Mouse (Mus musculus) spleen, postnatal 36 days (tissue): ENCODE measurements around the gene Fam131b.
A peak's percentile ranks its signal among the peaks of the same experiment; 100 is the strongest.

Experiments
- DNase-seq, 2 experiments: peaks; one replicate each; pipeline ENCODE4 v3.0.0; 2022; ENCODE audit warnings: low spot score in 2 of 2, mixed read lengths in 1 of 2

Gene Fam131b

DNA sequence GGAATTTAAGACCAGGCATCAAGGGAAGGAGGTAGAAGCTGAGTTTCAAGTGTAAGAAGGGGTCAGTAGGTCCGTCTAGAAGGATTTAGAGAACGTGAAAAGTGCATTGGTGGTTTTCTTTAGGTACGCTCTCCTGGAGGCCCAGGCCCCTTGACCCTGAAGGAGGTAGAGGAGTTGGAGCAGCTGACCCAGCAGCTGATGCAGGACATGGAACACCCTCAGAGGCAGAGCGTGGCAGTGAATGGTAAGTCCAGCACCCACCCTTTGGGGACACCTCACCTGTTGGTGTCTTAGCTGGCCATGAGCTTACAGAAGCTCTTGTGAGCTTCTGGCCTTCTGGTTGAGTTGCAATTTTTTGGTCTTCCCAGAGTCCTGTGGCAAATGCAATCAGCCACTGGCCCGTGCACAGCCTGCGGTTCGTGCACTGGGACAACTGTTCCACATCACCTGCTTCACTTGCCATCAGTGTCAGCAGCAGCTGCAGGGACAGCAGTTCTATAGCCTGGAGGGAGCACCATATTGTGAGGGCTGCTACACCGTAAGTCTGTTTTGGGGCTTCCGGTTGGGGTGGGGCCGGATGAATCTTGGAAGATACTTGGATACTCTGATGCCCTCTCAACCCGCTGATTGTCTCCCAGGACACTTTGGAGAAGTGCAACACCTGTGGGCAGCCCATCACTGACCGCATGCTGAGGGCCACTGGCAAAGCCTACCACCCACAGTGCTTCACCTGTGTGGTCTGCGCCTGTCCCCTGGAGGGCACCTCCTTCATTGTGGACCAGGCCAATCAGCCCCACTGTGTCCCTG is 31.6 kb upstream of the Fam131b start:
- DNase-seq: no peak

DNA sequence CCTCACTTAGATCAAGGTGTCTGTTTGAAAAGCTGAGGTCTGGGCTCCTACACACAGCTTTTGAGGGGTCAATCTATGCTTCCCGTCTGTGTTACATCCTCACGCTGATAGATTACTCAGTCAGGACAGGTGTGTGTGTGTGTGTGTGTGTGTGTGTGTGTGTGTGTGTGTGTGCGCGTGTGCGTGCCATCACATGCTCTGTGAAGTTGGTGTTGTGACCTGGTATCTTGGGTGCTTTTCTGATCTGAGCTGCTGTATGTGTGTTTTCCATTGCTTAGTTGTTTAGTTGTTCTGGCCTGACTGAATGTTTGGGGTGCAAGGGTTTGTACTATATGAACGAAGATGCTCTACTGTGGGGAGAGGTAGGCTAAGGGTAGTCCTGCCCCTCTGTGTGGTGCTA is 30.9 kb upstream of the Fam131b start:
- DNase-seq: no peak

DNA sequence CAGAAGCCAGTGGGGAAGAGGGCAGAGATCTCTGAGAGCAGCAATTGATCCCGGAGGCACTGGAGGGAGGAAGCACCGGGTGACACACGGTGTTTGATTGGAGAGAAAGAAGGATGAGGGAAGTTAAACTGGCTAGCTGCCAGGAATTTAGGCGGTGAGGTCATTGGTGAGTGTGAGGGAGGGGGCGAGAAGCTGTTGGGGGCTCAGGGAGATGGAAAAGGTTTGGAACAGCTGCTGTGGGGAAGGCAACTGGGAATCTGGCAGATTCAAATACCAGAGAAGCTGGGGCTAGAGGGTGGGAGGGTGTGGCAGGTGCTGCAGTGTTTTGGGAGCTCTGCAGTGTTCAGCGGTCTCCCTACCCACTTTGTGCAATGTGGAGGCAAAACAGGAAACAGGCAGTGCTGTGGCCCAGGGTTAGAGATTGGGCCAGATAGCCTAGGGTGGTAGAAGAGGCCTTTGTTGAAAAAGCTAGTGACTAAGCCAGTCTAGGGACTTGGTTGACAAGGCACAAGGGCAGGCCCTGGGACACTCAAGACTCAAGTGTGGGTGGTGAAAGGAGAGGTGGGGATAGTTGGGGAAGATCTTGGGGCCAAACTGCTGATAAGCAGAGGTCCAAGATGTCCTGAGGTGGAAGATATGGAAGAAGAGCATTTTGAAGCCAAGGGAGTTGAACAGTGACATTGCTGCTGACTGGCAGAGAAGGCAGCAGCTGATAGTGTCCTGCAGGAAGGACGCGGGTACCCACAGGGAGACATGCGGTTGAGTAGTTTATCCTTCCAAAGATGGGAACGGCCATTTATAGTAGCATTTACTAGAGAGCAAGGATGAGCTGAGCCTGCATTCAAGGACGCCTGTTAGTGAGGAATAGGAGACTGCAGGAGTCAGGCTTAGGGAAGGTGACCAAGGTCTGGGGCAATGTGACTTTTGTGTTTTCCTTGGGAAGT is 29.9 kb upstream of the Fam131b start:
- peak; percentile 18 to 31 for DNase-seq

DNA sequence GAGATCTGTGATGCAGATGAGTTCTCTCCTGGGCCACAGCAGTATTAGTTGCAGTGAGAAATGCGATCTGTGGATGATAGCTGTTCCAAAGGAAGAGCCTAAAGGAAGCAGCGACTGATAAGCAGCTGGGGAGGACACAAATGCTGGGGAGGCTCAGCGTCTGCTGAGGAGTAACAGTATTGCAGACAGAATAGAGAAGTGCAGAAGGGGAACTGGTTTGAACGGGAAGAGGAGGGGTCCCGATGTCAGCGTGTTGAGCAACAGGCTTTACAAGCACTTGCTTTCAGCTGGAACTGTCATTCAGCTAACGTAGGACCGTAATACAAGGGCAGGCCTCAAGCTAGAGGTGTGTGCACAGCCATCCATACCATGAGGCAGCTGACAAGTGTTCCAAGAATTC is 28.7 kb upstream of the Fam131b start:
- DNase-seq: peak; percentile 51 to 57

GRCm38 (mm10) chr6:42352486-42352846 is 28.0 kb upstream of the Fam131b start:
- no peak for DNase-seq

DNA sequence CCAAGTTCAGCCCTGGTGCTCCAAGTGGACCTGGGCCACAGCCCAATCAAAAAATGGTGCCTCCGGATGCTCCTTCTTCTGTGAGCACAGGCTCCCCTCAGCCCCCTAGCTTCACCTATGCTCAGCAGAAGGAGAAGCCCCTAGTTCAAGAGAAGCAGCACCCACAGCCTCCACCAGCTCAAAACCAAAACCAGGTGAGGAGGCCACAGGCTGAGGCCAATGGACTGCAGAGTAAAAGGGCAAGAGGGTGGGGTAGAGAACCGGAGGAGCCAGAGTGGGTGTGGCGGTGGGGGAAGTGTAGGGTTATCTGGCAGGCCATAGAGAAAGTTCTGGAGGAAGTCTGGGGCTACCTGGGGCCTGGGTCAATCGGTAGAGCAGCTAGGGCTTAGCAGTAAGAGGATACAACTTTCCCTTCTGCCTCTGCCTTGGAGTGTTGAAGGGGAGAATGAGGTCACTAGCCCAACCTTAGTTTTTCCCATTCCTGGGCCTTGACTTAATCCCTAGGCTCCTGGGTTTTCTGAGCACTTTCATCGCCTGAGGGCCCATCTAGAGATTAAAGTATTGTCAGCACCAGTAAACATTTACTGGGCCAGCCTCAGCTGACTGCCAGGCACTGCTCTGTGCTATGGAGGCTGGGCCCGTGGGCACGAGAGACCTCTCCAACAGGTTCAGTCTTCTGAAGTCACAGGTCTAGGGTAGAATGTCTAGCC is 27.5 kb upstream of the Fam131b start:
- peak; percentile 40 to 50 for DNase-seq

DNA sequence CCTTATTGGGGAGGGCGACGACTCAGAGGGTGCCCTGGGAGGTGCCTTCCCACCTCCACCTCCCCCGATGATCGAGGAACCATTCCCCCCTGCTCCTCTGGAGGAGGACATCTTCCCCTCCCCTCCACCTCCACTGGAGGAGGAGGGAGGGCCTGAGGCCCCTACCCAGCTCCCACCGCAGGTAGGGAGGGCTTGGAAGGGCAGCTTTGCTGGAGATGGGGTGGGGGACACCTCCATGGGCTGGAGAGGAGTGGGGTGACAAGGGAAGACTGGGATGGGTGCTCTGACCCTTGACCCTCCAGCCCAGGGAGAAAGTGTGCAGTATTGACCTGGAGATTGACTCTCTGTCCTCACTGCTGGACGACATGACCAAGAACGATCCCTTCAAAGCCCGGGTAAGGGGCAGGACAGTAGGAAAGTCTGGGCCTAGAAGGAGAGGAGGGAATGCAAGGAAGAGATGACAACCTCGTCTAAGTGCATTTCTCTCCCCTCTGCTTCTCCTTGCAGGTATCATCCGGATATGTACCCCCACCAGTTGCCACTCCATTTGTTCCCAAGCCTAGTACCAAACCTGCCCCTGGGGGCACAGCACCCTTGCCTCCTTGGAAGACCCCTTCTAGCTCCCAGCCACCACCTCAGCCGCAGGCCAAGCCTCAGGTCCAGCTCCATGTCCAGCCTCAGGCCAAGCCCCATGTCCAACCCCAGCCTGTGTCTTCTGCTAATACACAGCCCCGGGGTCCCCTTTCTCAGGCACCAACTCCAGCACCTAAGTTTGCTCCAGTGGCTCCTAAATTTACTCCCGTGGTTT is 26.7 kb upstream of the Fam131b start:
- DNase-seq: no peak

GRCm38 (mm10) chr6:42350021-42350967 is 25.9 kb upstream of the Fam131b start:
- peak in 1 of 2 experiments; percentile 30 for DNase-seq

- DNase-seq: peak; percentile 89 to 90
Observed at GRCm38 (mm10) chr6:42349426-42350020, 25.1 kb upstream of the Fam131b start, which contains the start of gene Zyx. Gene Zyx (plus strand): TSS chr6:42349630.

- peak; percentile 68 to 72 for DNase-seq
Observed at GRCm38 (mm10) chr6:42349006-42349425, 24.6 kb upstream of the Fam131b start.

- DNase-seq: no peak
Observed at GRCm38 (mm10) chr6:42348281-42349005, 24.0 kb upstream of the Fam131b start.

- peak; percentile 27 to 43 for DNase-seq
Observed at GRCm38 (mm10) chr6:42344255-42344654, 19.8 kb upstream of the Fam131b start.

- DNase-seq: peak; percentile 44 to 49
Observed at GRCm38 (mm10) chr6:42343361-42344120, 19.1 kb upstream of the Fam131b start.

DNA sequence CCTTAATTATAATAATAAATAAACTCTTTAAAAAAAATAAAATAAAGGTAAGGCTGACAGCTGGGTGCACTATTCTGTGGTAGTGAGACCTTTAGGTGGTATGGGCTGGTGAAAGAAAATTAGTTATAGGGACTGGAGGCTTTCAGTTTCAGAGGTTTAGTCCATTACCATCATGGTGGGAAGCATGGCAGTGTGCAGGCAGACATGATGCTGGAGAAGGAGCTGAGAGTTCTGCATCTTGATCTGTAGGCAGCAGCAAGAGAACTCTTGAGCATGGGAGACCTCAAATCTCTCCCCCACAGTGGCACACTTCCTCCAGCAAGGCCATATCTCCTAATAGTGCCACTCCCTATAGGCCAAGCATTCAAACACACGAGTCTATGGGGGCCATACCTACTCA is 17.7 kb upstream of the Fam131b start:
- no peak for DNase-seq

DNA sequence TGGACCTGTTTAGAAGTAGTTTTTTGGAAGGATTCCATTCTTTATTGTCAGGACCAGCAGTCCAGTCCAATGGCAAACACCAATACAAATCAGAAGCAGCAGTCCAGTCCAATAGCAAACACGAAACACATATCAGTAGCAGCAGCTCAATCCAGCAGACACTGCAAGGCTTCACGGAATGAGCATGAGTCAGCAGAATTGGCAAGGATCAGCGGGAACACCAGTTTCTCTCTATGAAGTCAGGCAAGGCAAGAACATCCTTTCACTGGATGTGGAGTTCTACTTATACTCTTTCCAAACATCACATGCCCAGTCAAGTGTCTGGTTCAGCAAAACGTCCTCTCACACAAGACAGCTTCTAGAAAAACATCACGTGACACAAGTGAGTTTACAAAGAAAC is 15.5 kb upstream of the Fam131b start:
- no peak for DNase-seq

GRCm38 (mm10) chr6:42339189-42339588 is 14.7 kb upstream of the Fam131b start:
- DNase-seq: no peak

- no peak for DNase-seq
Observed at GRCm38 (mm10) chr6:42330946-42331345, 6.5 kb upstream of the Fam131b start.

DNA sequence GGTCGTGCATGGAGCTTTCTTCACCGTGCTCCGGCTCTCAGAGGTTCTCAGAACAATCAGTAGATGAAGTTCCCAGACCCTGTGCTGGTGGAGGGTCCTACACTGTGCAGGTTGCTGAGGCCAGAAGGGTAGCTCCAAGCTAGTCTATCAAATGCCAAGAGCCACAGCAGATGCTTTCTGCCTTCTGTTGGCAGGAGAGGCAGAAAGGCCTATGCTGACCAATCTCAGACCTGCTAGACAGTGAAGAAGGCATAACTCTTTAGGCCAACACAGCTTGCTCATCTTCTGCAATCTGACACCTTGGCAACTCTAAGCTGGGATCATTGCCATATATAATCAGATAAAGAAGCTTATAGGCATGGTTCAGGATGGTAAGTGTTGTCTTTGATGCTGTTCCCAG is 5.8 kb upstream of the Fam131b start:
- no peak for DNase-seq
